Mouse (Mus musculus) CH12.LX (cell line): ENCODE data around the gene Clcn7. TPM values are rescaled to one million over a fixed set of nuclear protein-coding genes. Genes with fewer than 3 reads are reported as not detected.

Experiments used
- DNase-seq: peaks from one replicate; pipeline ENCODE4 v3.0.0-alpha.2; 2013; ENCODE audit errors: extremely low read depth
- H3K27ac ChIP-seq: 2 replicates; pipeline ENCODE4 v1.5.1; 2012; ENCODE audit warnings: low read depth, mild to moderate bottlenecking, control low read depth, moderate library complexity; ENCODE audit not compliant: insufficient read depth
- H3K27me3 ChIP-seq: replicated peaks from 2 replicates; pipeline ENCODE3; 2012; ENCODE audit warnings: inconsistent platforms
- H3K36me3 ChIP-seq, 2 experiments: replicated peaks in 1 of 2; 2 replicates each; pipeline versions ENCODE3 to v1.6.1; 2012; ENCODE audit warnings: inconsistent platforms in 1 of 2, low read length in 1 of 2, mild to moderate bottlenecking in 1 of 2, mixed read lengths in 1 of 2, moderate library complexity in 1 of 2; ENCODE audit not compliant: control insufficient read depth in 1 of 2, insufficient read depth in 1 of 2
- H3K4me1 ChIP-seq, 2 experiments: 2 replicates each; pipeline ENCODE4 v1.6.1; 2012; ENCODE audit warnings: inconsistent platforms in 1 of 2, moderate library complexity in 1 of 2; ENCODE audit not compliant: insufficient read depth in 2 of 2, control insufficient read depth in 1 of 2
- H3K4me2 ChIP-seq: 2 replicates; pipeline ENCODE4 v1.6.1; 2012; ENCODE audit warnings: low read depth, mild to moderate bottlenecking, control low read depth; ENCODE audit not compliant: poor library complexity, insufficient read depth, severe bottlenecking
- H3K4me3 ChIP-seq, 3 experiments: fragments of 150-350 bp in 1 of 3; sonication (generic) in 1 of 3; replicated peaks in 1 of 3; 2 replicates each; pipeline versions ENCODE3 to v1.5.1; 2011 to 2012; ENCODE audit warnings: low read depth in 2 of 3, low read length in 2 of 3, mild to moderate bottlenecking in 2 of 3, moderate library complexity in 2 of 3, control low read depth in 1 of 3, improper control_type of control experiment in 1 of 3, inconsistent platforms in 1 of 3, mixed read lengths in 1 of 3; ENCODE audit not compliant: poor library complexity in 1 of 3
- H3K79me2 ChIP-seq: replicated peaks from 2 replicates; pipeline ENCODE4 v1.6.1; 2012; ENCODE audit warnings: mild to moderate bottlenecking, moderate library complexity; ENCODE audit not compliant: control insufficient read depth, poor library complexity, insufficient read depth, severe bottlenecking; ENCODE audit errors: extremely low read depth
- H3K9ac ChIP-seq: 2 replicates; pipeline ENCODE4 v1.6.1; 2012; ENCODE audit warnings: low read depth, mild to moderate bottlenecking, control low read depth, moderate library complexity; ENCODE audit not compliant: insufficient read depth
- H3K9me3 ChIP-seq: replicated peaks from 2 replicates; pipeline ENCODE3; 2012; ENCODE audit warnings: low read length, inconsistent platforms, mixed read lengths
- BHLHE40 ChIP-seq: IDR thresholded peaks from 2 replicates; pipeline ENCODE4 v1.6.1; 2011; ENCODE audit warnings: mild to moderate bottlenecking, low read depth, low read length, improper control_type of control experiment
- CHD1 ChIP-seq: IDR thresholded peaks from 2 replicates; pipeline ENCODE4 v1.6.1; 2012; ENCODE audit warnings: low read depth, low read length, improper control_type of control experiment, inconsistent platforms
- CHD2 ChIP-seq: IDR thresholded peaks from 2 replicates; pipeline ENCODE4 v1.6.1; 2011; ENCODE audit warnings: low read length, improper control_type of control experiment
- CTCF ChIP-seq, 2 experiments: IDR thresholded peaks in 1 of 2; conservative IDR thresholded peaks in 1 of 2; 2 replicates each; pipeline ENCODE4 v1.5.1; 2011 to 2012; ENCODE audit warnings: low read depth in 2 of 2, low read length in 2 of 2, improper control_type of control experiment in 1 of 2, inconsistent platforms in 1 of 2, mild to moderate bottlenecking in 1 of 2, moderate library complexity in 1 of 2
- E2F4 ChIP-seq: IDR thresholded peaks from 2 replicates; pipeline ENCODE4 v1.6.1; 2011; ENCODE audit warnings: low read depth, low read length, improper control_type of control experiment; ENCODE audit not compliant: insufficient replicate concordance
- ELF1 ChIP-seq: IDR thresholded peaks from 2 replicates; pipeline ENCODE4 v1.6.1; 2014; ENCODE audit warnings: low read depth, mild to moderate bottlenecking, inconsistent platforms, low read length, improper control_type of control experiment
- EP300 ChIP-seq: IDR thresholded peaks from 2 replicates; pipeline ENCODE4 v1.6.1; 2011; ENCODE audit warnings: low read length, improper control_type of control experiment
- ETS1 ChIP-seq: conservative IDR thresholded peaks from 2 replicates; pipeline ENCODE4 v1.6.1; 2012; ENCODE audit warnings: low read depth, mild to moderate bottlenecking, inconsistent platforms, low read length, improper control_type of control experiment, moderate library complexity
- GABPA ChIP-seq: IDR thresholded peaks from 2 replicates; pipeline ENCODE4 v1.6.1; 2012; ENCODE audit warnings: low read depth, low read length, improper control_type of control experiment, inconsistent platforms; ENCODE audit not compliant: insufficient replicate concordance
- HCFC1 ChIP-seq: IDR thresholded peaks from 2 replicates; pipeline ENCODE4 v1.6.1; 2012; ENCODE audit warnings: low read depth, mild to moderate bottlenecking, inconsistent platforms, low read length, improper control_type of control experiment
- IRF4 ChIP-seq: IDR thresholded peaks from 2 replicates; pipeline ENCODE4 v1.6.1; 2014; ENCODE audit warnings: low read depth, mild to moderate bottlenecking, inconsistent platforms, low read length, improper control_type of control experiment
- JUN ChIP-seq: IDR thresholded peaks from 2 replicates; pipeline ENCODE4 v1.6.1; 2011; ENCODE audit warnings: low read depth, mild to moderate bottlenecking, low read length, improper control_type of control experiment, moderate library complexity; ENCODE audit not compliant: insufficient read depth
- JUND ChIP-seq: conservative IDR thresholded peaks from 2 replicates; pipeline ENCODE4 v1.6.1; 2011; ENCODE audit warnings: low read depth, low read length, improper control_type of control experiment
- KAT2A ChIP-seq: IDR thresholded peaks from 2 replicates; pipeline ENCODE4 v1.6.1; 2012; ENCODE audit warnings: low read length, improper control_type of control experiment, inconsistent platforms; ENCODE audit not compliant: insufficient replicate concordance
- MAFK ChIP-seq: IDR thresholded peaks from 2 replicates; pipeline ENCODE4 v1.6.1; 2011; ENCODE audit warnings: low read length, improper control_type of control experiment; ENCODE audit not compliant: insufficient replicate concordance
- MAX ChIP-seq: IDR thresholded peaks from 2 replicates; pipeline ENCODE4 v1.6.1; 2011; ENCODE audit warnings: low read length, improper control_type of control experiment
- MAZ ChIP-seq: IDR thresholded peaks from 2 replicates; pipeline ENCODE4 v1.6.1; 2012; ENCODE audit warnings: low read depth, mild to moderate bottlenecking, inconsistent platforms, low read length, improper control_type of control experiment, moderate library complexity
- MEF2A ChIP-seq: IDR thresholded peaks from 2 replicates; pipeline ENCODE4 v1.6.1; 2014; ENCODE audit warnings: low read depth, mild to moderate bottlenecking, inconsistent platforms, low read length, improper control_type of control experiment, borderline replicate concordance
- MXI1 ChIP-seq: IDR thresholded peaks from 2 replicates; pipeline ENCODE4 v1.6.1; 2011; ENCODE audit warnings: mild to moderate bottlenecking, low read depth, low read length, improper control_type of control experiment
- MYC ChIP-seq: IDR thresholded peaks from 2 replicates; pipeline ENCODE4 v1.6.1; 2011; ENCODE audit warnings: low read depth, mild to moderate bottlenecking, improper control_type of control experiment, low read length
- NELFE ChIP-seq: IDR thresholded peaks from 2 replicates; pipeline ENCODE4 v1.6.1; 2011; ENCODE audit warnings: low read depth, low read length, improper control_type of control experiment
- NRF1 ChIP-seq: IDR thresholded peaks from 2 replicates; pipeline ENCODE4 v1.6.1; 2014; ENCODE audit warnings: low read depth, mild to moderate bottlenecking, inconsistent platforms, low read length, improper control_type of control experiment, moderate library complexity
- PAX5 ChIP-seq: IDR thresholded peaks from 2 replicates; pipeline ENCODE4 v1.6.1; 2012; ENCODE audit warnings: low read length, inconsistent platforms, mixed read lengths
- POLR2A ChIP-seq: IDR thresholded peaks from 2 replicates; pipeline ENCODE4 v1.6.1; 2011; ENCODE audit warnings: low read depth, mild to moderate bottlenecking, improper control_type of control experiment, low read length
- POLR2AphosphoS2 ChIP-seq: IDR thresholded peaks from 2 replicates; pipeline ENCODE4 v1.6.1; 2011; ENCODE audit warnings: low read depth, low read length, improper control_type of control experiment
- RAD21 ChIP-seq: IDR thresholded peaks from 2 replicates; pipeline ENCODE4 v1.6.1; 2011; ENCODE audit warnings: low read depth, mild to moderate bottlenecking, low read length, improper control_type of control experiment, moderate library complexity
- RCOR1 ChIP-seq: conservative IDR thresholded peaks from 2 replicates; pipeline ENCODE4 v1.6.1; 2012; ENCODE audit warnings: low read depth, mild to moderate bottlenecking, inconsistent platforms, low read length, improper control_type of control experiment
- SIN3A ChIP-seq: IDR thresholded peaks from 2 replicates; pipeline ENCODE4 v1.6.1; 2012; ENCODE audit warnings: low read length, improper control_type of control experiment, inconsistent platforms
- SMC3 ChIP-seq: IDR thresholded peaks from 2 replicates; pipeline ENCODE4 v1.6.1; 2011; ENCODE audit warnings: low read depth, low read length, improper control_type of control experiment
- TBP ChIP-seq: conservative IDR thresholded peaks from 2 replicates; pipeline ENCODE4 v1.6.1; 2011; ENCODE audit warnings: low read depth, low read length, improper control_type of control experiment
- TCF12 ChIP-seq: IDR thresholded peaks from 2 replicates; pipeline ENCODE4 v1.6.1; 2014; ENCODE audit warnings: low read depth, mild to moderate bottlenecking, inconsistent platforms, low read length, improper control_type of control experiment
- UBTF ChIP-seq: IDR thresholded peaks from 2 replicates; pipeline ENCODE4 v1.6.1; 2012; ENCODE audit warnings: low read depth, mild to moderate bottlenecking, inconsistent platforms, low read length, improper control_type of control experiment, moderate library complexity
- USF1 ChIP-seq: IDR thresholded peaks from 2 replicates; pipeline ENCODE4 v1.6.1; 2014; ENCODE audit warnings: low read depth, mild to moderate bottlenecking, inconsistent platforms, low read length, improper control_type of control experiment
- USF2 ChIP-seq: conservative IDR thresholded peaks from 2 replicates; pipeline ENCODE4 v1.6.1; 2011; ENCODE audit warnings: low read depth, low read length, improper control_type of control experiment
- ZC3H11A ChIP-seq: IDR thresholded peaks from 2 replicates; pipeline ENCODE4 v1.6.1; 2012; ENCODE audit warnings: low read depth, mild to moderate bottlenecking, inconsistent platforms, low read length, improper control_type of control experiment
- ZKSCAN1 ChIP-seq: IDR thresholded peaks from 2 replicates; pipeline ENCODE4 v1.6.1; 2012; ENCODE audit warnings: low read depth, inconsistent platforms, low read length, improper control_type of control experiment, borderline replicate concordance
- ZMIZ1 ChIP-seq: IDR thresholded peaks from 2 replicates; pipeline ENCODE4 v1.6.1; 2012; ENCODE audit warnings: low read depth, mild to moderate bottlenecking, inconsistent platforms, low read length, improper control_type of control experiment
- ZNF384 ChIP-seq: IDR thresholded peaks from 2 replicates; pipeline ENCODE4 v1.6.1; 2012; ENCODE audit warnings: low read depth, low read length, improper control_type of control experiment, inconsistent platforms
- dilution Hi-C: fragments of 300-500 bp; cut with MboI; formaldehyde crosslinking; loops from 2 replicates; pipeline ENCODE4 v1.14.3; 2020; ENCODE audit warnings: low sequenced_read_pairs; ENCODE audit not compliant: extremely low pct_unique_long_range_greater_than_20kb, extremely low pct_ligation_motif_present
- in situ Hi-C: fragments of 300-500 bp; cut with MboI; formaldehyde crosslinking; loops from 3 replicates; pipeline ENCODE4 v1.14.3; 2019; ENCODE audit warnings: low sequenced_read_pairs, low pct_ligation_motif_present, low pct_unique_long_range_greater_than_20kb, mixed read lengths
- polyA plus RNA-seq: library from polyadenylated mRNA; unstranded; fragments of >175 nt; gene quantifications from 2 replicates; pipeline ENCODE4 v1.2.1, GENCODE M21; 2012; ENCODE audit warnings: low read depth; ENCODE audit not compliant: insufficient read length
- total RNA-seq, 2 experiments: library from RNA; depleted of rRNA; stranded (reverse); fragments of 300-350 nt in 1 of 2; fragments of >200 nt in 1 of 2; gene quantifications; 2 replicates each; pipeline ENCODE4 v1.2.3; 2012 to 2014

The Clcn7 gene
- total RNA-seq (2012; rRNA removed) = 11.6 and 12.6 TPM in 2 replicates
- 8.3 and 8.6 TPM in 2 replicates for total RNA-seq (2014; rRNA removed)
- polyA plus RNA-seq = 14.2 and 14.3 TPM in 2 replicates

DNA sequence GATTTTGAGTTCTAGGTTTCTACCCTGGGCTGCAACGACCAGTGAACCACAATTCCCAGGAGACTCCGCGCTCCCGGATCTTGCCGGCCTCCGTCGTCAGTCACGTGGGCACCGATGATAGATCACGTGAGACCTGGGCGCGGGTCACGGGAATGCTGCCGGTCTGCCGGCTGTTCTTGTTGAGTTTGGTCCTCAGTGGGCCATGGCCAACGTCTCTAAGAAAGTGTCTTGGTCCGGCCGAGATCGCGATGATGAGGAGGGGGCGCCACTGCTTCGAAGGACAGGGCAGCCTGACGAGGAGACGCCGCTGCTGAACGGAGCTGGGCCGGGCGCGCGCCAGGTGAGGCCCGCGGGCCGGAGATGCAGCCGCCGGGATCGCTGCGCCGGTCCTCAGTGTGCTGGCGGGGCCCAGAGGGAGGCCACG lies at the start of gene Clcn7:
Clcn7 (plus strand) TSS at position 117 of the 424 bp plus-strand sequence.
- in situ Hi-C loops (no loop called here), dilution Hi-C loops (no loop called here)
- peak; percentile 92 for DNase-seq
- Histone ChIP-seq H3K4me1 (peaks cover 9 to 18% of the 10 kb centered on the region in 2 experiments), H3K4me3 (peak within 1 kb of the TSS; percentile 58 to 100 (median 84)), H3K27me3 (peaks cover 13% of the 10 kb centered on the region), H3K4me2 (peak within 1 kb of the TSS; percentile 97), H3K27ac (no peak within 1 kb of the TSS), H3K9me3 (no peaks in the 10 kb centered on the region), H3K9ac (peak within 1 kb of the TSS; percentile 94), H3K36me3 (peaks cover 0 to 27% of the 10 kb centered on the region in 2 experiments), H3K79me2 (peaks cover 6% of the 10 kb centered on the region; the same call in 1 of the 2 replicates)
- no peak for TF ChIP-seq ZC3H11A
- TF ChIP-seq CHD2 = peak; percentile 48; the same call in 1 of the 2 replicates
- TF ChIP-seq MYC = no peak
- peak; percentile 98 for TF ChIP-seq SIN3A
- TF ChIP-seq BHLHE40 = peak; percentile 99
- no peak for TF ChIP-seq RAD21
- TF ChIP-seq KAT2A = peak; percentile 94; the same call in 1 of the 2 replicates
- TF ChIP-seq HCFC1 = peak; percentile 99
- TF ChIP-seq TCF12 = peak; percentile 54
- TF ChIP-seq ETS1 = peak; percentile 46; the same call in 1 of the 2 replicates
- TF ChIP-seq ZMIZ1 = no peak
- no peak for TF ChIP-seq CHD1
- no peak for TF ChIP-seq MAZ
- peak; percentile 30; the same call in 1 of the 2 replicates for TF ChIP-seq GABPA
- no peak for TF ChIP-seq RCOR1
- peak; percentile 75 for TF ChIP-seq ELF1
- no peak for TF ChIP-seq CTCF (conservative IDR thresholded peaks at IDR 0.05 in 1 of 2, IDR thresholded peaks at IDR 0.05 in 1 of 2; ENCODE audit: low read depth in 2 of 2, low read length in 2 of 2)
- peak; percentile 98 for TF ChIP-seq MAX
- no peak for TF ChIP-seq ZKSCAN1
- no peak for TF ChIP-seq TBP
- peak; percentile 98 for TF ChIP-seq USF1
- peak; percentile 44; the same call in 1 of the 2 replicates for TF ChIP-seq NRF1
- TF ChIP-seq PAX5 = no peak
- TF ChIP-seq E2F4 = no peak
- no peak for TF ChIP-seq JUND
- TF ChIP-seq POLR2AphosphoS2 = no peak; the same call in 1 of the 2 replicates
- peak; percentile 85 for TF ChIP-seq MXI1
- TF ChIP-seq MAFK = no peak
- peak; percentile 99 for TF ChIP-seq USF2
- no peak for TF ChIP-seq JUN
- peak; percentile 61; the same call in 1 of the 2 replicates for TF ChIP-seq MEF2A
- TF ChIP-seq UBTF = 0 out of 2 replicates have a peak, but pooled peaks have one; percentile 65
- TF ChIP-seq POLR2A = peak; percentile 80
- no peak for TF ChIP-seq SMC3
- TF ChIP-seq IRF4 = peak; percentile 80; the same call in 1 of the 2 replicates
- no peak for TF ChIP-seq ZNF384
- TF ChIP-seq EP300 = no peak
- peak; percentile 61; the same call in 1 of the 2 replicates for TF ChIP-seq NELFE
